Mouse (Mus musculus) CH12.LX (cell line): ENCODE data around the gene Trhde. TPM values are rescaled to one million over a fixed set of nuclear protein-coding genes. Genes with fewer than 3 reads are reported as not detected.

Source experiments
- DNase-seq: peaks from one replicate; pipeline ENCODE4 v3.0.0-alpha.2; 2013; ENCODE audit errors: extremely low read depth
- H3K27ac ChIP-seq: 2 replicates; pipeline ENCODE4 v1.5.1; 2012; ENCODE audit warnings: low read depth, mild to moderate bottlenecking, control low read depth, moderate library complexity; ENCODE audit not compliant: insufficient read depth
- H3K27me3 ChIP-seq: replicated peaks from 2 replicates; pipeline ENCODE3; 2012; ENCODE audit warnings: inconsistent platforms
- H3K36me3 ChIP-seq, 2 experiments: replicated peaks in 1 of 2; 2 replicates each; pipeline versions ENCODE3 to v1.6.1; 2012; ENCODE audit warnings: inconsistent platforms in 1 of 2, low read length in 1 of 2, mild to moderate bottlenecking in 1 of 2, mixed read lengths in 1 of 2, moderate library complexity in 1 of 2; ENCODE audit not compliant: control insufficient read depth in 1 of 2, insufficient read depth in 1 of 2
- H3K4me1 ChIP-seq, 2 experiments: 2 replicates each; pipeline ENCODE4 v1.6.1; 2012; ENCODE audit warnings: inconsistent platforms in 1 of 2, moderate library complexity in 1 of 2; ENCODE audit not compliant: insufficient read depth in 2 of 2, control insufficient read depth in 1 of 2
- H3K4me2 ChIP-seq: 2 replicates; pipeline ENCODE4 v1.6.1; 2012; ENCODE audit warnings: low read depth, mild to moderate bottlenecking, control low read depth; ENCODE audit not compliant: poor library complexity, insufficient read depth, severe bottlenecking
- H3K4me3 ChIP-seq, 3 experiments: fragments of 150-350 bp in 1 of 3; sonication (generic) in 1 of 3; replicated peaks in 1 of 3; 2 replicates each; pipeline versions ENCODE3 to v1.5.1; 2011 to 2012; ENCODE audit warnings: low read depth in 2 of 3, low read length in 2 of 3, mild to moderate bottlenecking in 2 of 3, moderate library complexity in 2 of 3, control low read depth in 1 of 3, improper control_type of control experiment in 1 of 3, inconsistent platforms in 1 of 3, mixed read lengths in 1 of 3; ENCODE audit not compliant: poor library complexity in 1 of 3
- H3K79me2 ChIP-seq: replicated peaks from 2 replicates; pipeline ENCODE4 v1.6.1; 2012; ENCODE audit warnings: mild to moderate bottlenecking, moderate library complexity; ENCODE audit not compliant: control insufficient read depth, poor library complexity, insufficient read depth, severe bottlenecking; ENCODE audit errors: extremely low read depth
- H3K9ac ChIP-seq: 2 replicates; pipeline ENCODE4 v1.6.1; 2012; ENCODE audit warnings: low read depth, mild to moderate bottlenecking, control low read depth, moderate library complexity; ENCODE audit not compliant: insufficient read depth
- H3K9me3 ChIP-seq: replicated peaks from 2 replicates; pipeline ENCODE3; 2012; ENCODE audit warnings: low read length, inconsistent platforms, mixed read lengths
- E2F4 ChIP-seq: IDR thresholded peaks from 2 replicates; pipeline ENCODE4 v1.6.1; 2011; ENCODE audit warnings: low read depth, low read length, improper control_type of control experiment; ENCODE audit not compliant: insufficient replicate concordance
- EP300 ChIP-seq: IDR thresholded peaks from 2 replicates; pipeline ENCODE4 v1.6.1; 2011; ENCODE audit warnings: low read length, improper control_type of control experiment
- ETS1 ChIP-seq: conservative IDR thresholded peaks from 2 replicates; pipeline ENCODE4 v1.6.1; 2012; ENCODE audit warnings: low read depth, mild to moderate bottlenecking, inconsistent platforms, low read length, improper control_type of control experiment, moderate library complexity
- KAT2A ChIP-seq: IDR thresholded peaks from 2 replicates; pipeline ENCODE4 v1.6.1; 2012; ENCODE audit warnings: low read length, improper control_type of control experiment, inconsistent platforms; ENCODE audit not compliant: insufficient replicate concordance
- MAFK ChIP-seq: IDR thresholded peaks from 2 replicates; pipeline ENCODE4 v1.6.1; 2011; ENCODE audit warnings: low read length, improper control_type of control experiment; ENCODE audit not compliant: insufficient replicate concordance
- MAZ ChIP-seq: IDR thresholded peaks from 2 replicates; pipeline ENCODE4 v1.6.1; 2012; ENCODE audit warnings: low read depth, mild to moderate bottlenecking, inconsistent platforms, low read length, improper control_type of control experiment, moderate library complexity
- NRF1 ChIP-seq: IDR thresholded peaks from 2 replicates; pipeline ENCODE4 v1.6.1; 2014; ENCODE audit warnings: low read depth, mild to moderate bottlenecking, inconsistent platforms, low read length, improper control_type of control experiment, moderate library complexity
- RAD21 ChIP-seq: IDR thresholded peaks from 2 replicates; pipeline ENCODE4 v1.6.1; 2011; ENCODE audit warnings: low read depth, mild to moderate bottlenecking, low read length, improper control_type of control experiment, moderate library complexity
- SIN3A ChIP-seq: IDR thresholded peaks from 2 replicates; pipeline ENCODE4 v1.6.1; 2012; ENCODE audit warnings: low read length, improper control_type of control experiment, inconsistent platforms
- TCF12 ChIP-seq: IDR thresholded peaks from 2 replicates; pipeline ENCODE4 v1.6.1; 2014; ENCODE audit warnings: low read depth, mild to moderate bottlenecking, inconsistent platforms, low read length, improper control_type of control experiment
- USF2 ChIP-seq: conservative IDR thresholded peaks from 2 replicates; pipeline ENCODE4 v1.6.1; 2011; ENCODE audit warnings: low read depth, low read length, improper control_type of control experiment
- ZKSCAN1 ChIP-seq: IDR thresholded peaks from 2 replicates; pipeline ENCODE4 v1.6.1; 2012; ENCODE audit warnings: low read depth, inconsistent platforms, low read length, improper control_type of control experiment, borderline replicate concordance
- ZNF384 ChIP-seq: IDR thresholded peaks from 2 replicates; pipeline ENCODE4 v1.6.1; 2012; ENCODE audit warnings: low read depth, low read length, improper control_type of control experiment, inconsistent platforms
- dilution Hi-C: fragments of 300-500 bp; cut with MboI; formaldehyde crosslinking; loops from 2 replicates; pipeline ENCODE4 v1.14.3; 2020; ENCODE audit warnings: low sequenced_read_pairs; ENCODE audit not compliant: extremely low pct_unique_long_range_greater_than_20kb, extremely low pct_ligation_motif_present
- in situ Hi-C: fragments of 300-500 bp; cut with MboI; formaldehyde crosslinking; loops from 3 replicates; pipeline ENCODE4 v1.14.3; 2019; ENCODE audit warnings: low sequenced_read_pairs, low pct_ligation_motif_present, low pct_unique_long_range_greater_than_20kb, mixed read lengths
- polyA plus RNA-seq: library from polyadenylated mRNA; unstranded; fragments of >175 nt; gene quantifications from 2 replicates; pipeline ENCODE4 v1.2.1, GENCODE M21; 2012; ENCODE audit warnings: low read depth; ENCODE audit not compliant: insufficient read length
- total RNA-seq, 2 experiments: library from RNA; depleted of rRNA; stranded (reverse); fragments of 300-350 nt in 1 of 2; fragments of >200 nt in 1 of 2; gene quantifications; 2 replicates each; pipeline ENCODE4 v1.2.3; 2012 to 2014

Gene Trhde
- total and polyA plus RNA-seq, 3 experiments = not detected

GRCm38 (mm10) chr10:114798218-114798617 lies 3.9 kb downstream of the Trhde start:
- no peak for TF ChIP-seq E2F4
- no peak for TF ChIP-seq ZNF384
- DNase-seq = no peak
- no peaks in the 10 kb centered on the region for H3K27me3 ChIP-seq
- in situ Hi-C loops (no loop called here), dilution Hi-C loops (no loop called here)
- no peak overlapping the region for H3K4me3 ChIP-seq
- H3K36me3 ChIP-seq = no peaks in the 10 kb centered on the region
- no peaks in the 10 kb centered on the region for H3K79me2 ChIP-seq
- peaks cover 18% of the 10 kb centered on the region for H3K9me3 ChIP-seq
- no peaks in the 10 kb centered on the region for H3K4me1 ChIP-seq
- H3K27ac ChIP-seq = no peak overlapping the region
- no peak overlapping the region for H3K9ac ChIP-seq
- no peak overlapping the region for H3K4me2 ChIP-seq

GRCm38 (mm10) chr10:114797664-114798063 lies 4.4 kb downstream of the Trhde start:
- H3K27ac ChIP-seq = no peak overlapping the region
- TF ChIP-seq ZKSCAN1 (no peak), ETS1 (no peak), USF2 (no peak), EP300 (no peak), ZNF384 (no peak), MAFK (no peak), NRF1 (no peak), KAT2A (no peak), SIN3A (no peak), TCF12 (no peak), MAZ (no peak)
- TF ChIP-seq, all 38 proteins: peak for 0
- no peaks in the 10 kb centered on the region for H3K27me3 ChIP-seq
- H3K4me2 ChIP-seq = no peak overlapping the region
- no peak for DNase-seq
- H3K79me2 ChIP-seq = no peaks in the 10 kb centered on the region
- no peak overlapping the region for H3K4me3 ChIP-seq
- H3K36me3 ChIP-seq = no peaks in the 10 kb centered on the region
- no peak overlapping the region for H3K9ac ChIP-seq
- dilution Hi-C loops = no loop called here
- H3K9me3 ChIP-seq = peaks cover 18% of the 10 kb centered on the region
- in situ Hi-C loops = no loop called here
- no peaks in the 10 kb centered on the region for H3K4me1 ChIP-seq

- no peaks in the 10 kb centered on the region for H3K79me2 ChIP-seq
- TF ChIP-seq RAD21 = no peak
- TF ChIP-seq, all 38 proteins: peak for 0
- dilution Hi-C loops (no loop called here), in situ Hi-C loops (no loop called here)
- Histone ChIP-seq H3K4me2 (no peak overlapping the region), H3K36me3 (no peaks in the 10 kb centered on the region), H3K27me3 (no peaks in the 10 kb centered on the region), H3K4me3 (no peak overlapping the region), H3K4me1 (no peaks in the 10 kb centered on the region), H3K27ac (no peak overlapping the region), H3K9ac (no peak overlapping the region), H3K9me3 (peaks cover 13% of the 10 kb centered on the region)
- no peak for DNase-seq
These were observed 5.2 kb downstream of the Trhde start for GRCm38 (mm10) chr10:114796872-114797271.
